Mouse (Mus musculus) heart, postnatal 10 days (tissue): Measurements from ENCODE around the gene Fosl2. TPM values are rescaled to one million over a fixed set of nuclear protein-coding genes. Genes with fewer than 3 reads are reported as not detected.
A peak's percentile ranks its signal among the peaks of the same experiment; 100 is the strongest.

ENCODE experiments used
- DNase-seq, 2 experiments: peaks; one replicate each; pipeline ENCODE4 v3.0.0; 2021
- intact Hi-C: fragments of 180-260 bp; cut with DNase I; formaldehyde crosslinking; loops from one replicate; pipeline ENCODE4 v1.15.1; 2025
- total RNA-seq, 2 experiments: library from RNA; stranded (reverse); gene quantifications; 2 replicates each; pipeline ENCODE4 v1.2.3; 2021

The Fosl2 gene
- 10 to 100 TPM; 21.4 to 22.5 TPM for total RNA-seq

- peak; percentile 98 for DNase-seq
- intact Hi-C loops = loop anchor here (2.0 to 5.0 kb wide), 2 partner anchors 439 to 523 kb away; partner anchors contain the start of genes Babam2 and Rbks
Measured at GRCm38 (mm10) chr5:32135336-32136206, at the start of gene Fosl2. Gene Fosl2, plus strand, starts transcription at chr5:32135801.

GRCm38 (mm10) chr5:32085971-32086370, 49.6 kb upstream of the Fosl2 start:
- intact Hi-C loops = no loop called here
- DNase-seq = no peak

GRCm38 (mm10) chr5:32086526-32087090, 49.0 kb upstream of the Fosl2 start:
- intact Hi-C loops = no loop called here

GRCm38 (mm10) chr5:32089481-32089880, 46.1 kb upstream of the Fosl2 start:
- intact Hi-C loops = no loop called here
- DNase-seq = no peak

More at GRCm38 (mm10) chr5:32086526-32087090, 49.0 kb upstream of the Fosl2 start:
- DNase-seq = no peak

- no peak for DNase-seq
- intact Hi-C loops = no loop called here
Measured at GRCm38 (mm10) chr5:32092281-32092680, 43.3 kb upstream of the Fosl2 start.

GRCm38 (mm10) chr5:32098691-32099090, 36.9 kb upstream of the Fosl2 start:
- intact Hi-C loops = no loop called here
- DNase-seq = no peak

DNA sequence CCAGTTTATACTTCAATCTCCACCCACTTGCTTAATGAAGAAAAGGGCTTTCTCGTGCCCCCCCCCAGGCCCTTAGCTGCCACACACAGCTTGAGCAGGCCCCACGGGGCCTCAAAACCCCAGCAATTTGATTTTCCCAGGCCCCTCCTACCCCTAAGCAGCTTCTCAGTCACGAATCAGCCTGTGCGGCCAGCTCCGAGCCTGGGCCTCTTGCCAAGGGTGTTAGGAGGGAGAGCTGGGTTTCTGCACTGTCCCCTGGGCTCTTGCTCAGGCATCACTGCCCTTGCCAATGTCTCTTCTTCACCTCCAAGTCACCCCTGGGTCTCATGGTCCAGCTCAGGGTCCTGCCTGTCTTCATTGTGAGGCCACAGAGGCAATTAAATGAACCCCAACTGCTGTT, 33.1 kb upstream of the Fosl2 start:
- DNase-seq = peak; percentile 81 to 84
- intact Hi-C loops = no loop called here

- DNase-seq = peak; percentile 59 to 61
Measured at GRCm38 (mm10) chr5:32102971-32103431, 32.6 kb upstream of the Fosl2 start.

DNA sequence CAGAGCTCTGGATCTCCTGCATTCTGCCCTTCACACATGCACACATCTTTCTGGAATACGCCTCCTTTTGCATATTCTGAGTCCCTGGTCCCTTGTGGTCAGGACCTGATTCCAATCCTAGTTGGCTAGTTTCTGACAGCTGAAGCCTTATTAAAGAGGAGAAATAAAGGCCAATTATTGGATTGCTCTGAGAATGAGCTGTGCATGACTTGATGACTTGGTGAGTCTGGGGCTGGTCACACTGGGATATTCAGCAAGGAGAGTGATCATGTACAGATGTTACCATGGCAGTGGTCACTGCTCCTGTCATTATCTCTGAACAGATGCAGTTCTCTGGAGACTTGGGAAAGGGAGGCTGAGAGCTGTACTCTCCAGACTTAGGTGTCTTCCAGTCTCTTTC, 32.1 kb upstream of the Fosl2 start:
- intact Hi-C loops = no loop called here
- no peak for DNase-seq

More at GRCm38 (mm10) chr5:32102971-32103431, 32.6 kb upstream of the Fosl2 start:
- intact Hi-C loops = no loop called here

DNA sequence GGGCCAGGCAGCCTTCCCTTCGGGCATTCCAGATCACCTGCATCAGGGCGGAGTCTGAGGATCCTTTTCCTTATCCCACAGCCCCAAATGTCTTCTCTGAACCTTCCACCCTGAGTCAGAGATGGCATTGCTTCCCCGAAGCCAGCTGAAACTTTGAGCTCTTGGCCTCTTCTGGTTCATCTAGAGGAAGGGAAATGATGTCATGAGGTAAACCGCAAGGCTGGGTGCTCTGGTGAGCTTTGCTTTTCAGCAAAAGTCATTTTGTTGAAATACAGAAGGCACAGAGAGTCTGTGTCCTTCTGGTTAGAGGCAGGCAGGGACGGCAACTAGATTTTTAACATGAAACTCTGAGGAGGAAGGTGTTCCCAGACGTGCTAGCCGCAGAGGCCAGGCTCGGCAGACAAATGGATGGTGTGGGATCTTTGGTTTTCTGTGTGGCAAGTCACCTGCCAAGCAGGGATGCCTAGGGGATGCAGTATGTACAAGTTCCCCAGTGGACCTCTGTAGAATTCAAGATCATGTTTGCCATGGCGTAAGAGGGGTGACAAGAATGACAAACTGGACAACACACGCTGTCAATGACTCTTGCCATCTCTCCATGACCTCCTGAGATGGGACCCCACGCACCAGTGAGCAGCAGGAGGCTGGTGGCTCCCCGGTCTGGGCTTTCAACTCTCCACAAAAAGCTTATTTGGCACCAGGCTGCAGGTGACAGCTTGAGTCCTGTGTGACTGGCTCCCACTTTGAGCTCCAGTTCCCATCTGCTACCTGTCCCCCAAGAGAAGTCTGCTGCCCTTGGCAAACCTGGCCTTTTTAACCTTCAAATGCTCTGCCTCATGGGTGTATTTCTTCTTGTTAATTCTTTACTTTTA, 31.2 kb upstream of the Fosl2 start:
- intact Hi-C loops = no loop called here
- peak in 1 of 2 experiments; percentile 26 for DNase-seq

DNA sequence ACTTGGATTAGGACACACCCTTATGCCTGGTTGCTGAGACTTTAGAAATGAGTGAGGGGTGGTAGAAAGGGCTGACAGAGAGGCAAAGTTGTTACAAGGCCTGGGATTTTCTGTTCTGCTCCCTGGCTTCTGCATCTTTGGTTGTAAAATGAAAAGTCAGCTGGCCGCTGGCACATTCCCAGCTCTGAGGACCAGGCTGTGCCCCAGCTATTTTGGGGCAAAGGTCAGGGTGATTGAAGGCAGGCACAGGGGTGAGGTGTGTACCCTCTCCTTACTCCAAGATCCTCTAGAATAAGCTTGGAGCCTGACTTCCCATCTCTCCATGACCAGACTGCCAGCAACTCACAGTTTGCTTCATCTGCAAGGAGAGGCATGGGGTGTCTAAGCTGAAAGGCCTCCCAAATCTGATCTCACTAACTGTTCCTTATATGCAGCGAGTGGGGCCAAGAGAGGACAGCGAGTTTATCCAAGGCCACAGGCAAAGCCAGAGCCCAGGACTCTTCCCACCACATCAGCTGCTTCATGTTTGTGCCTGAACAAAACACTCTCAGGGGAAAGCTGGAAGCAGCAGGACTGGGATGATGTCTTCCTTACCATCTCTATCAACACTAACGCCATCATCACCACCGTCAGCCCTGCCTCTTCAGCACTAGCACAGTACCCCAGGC, 29.0 kb upstream of the Fosl2 start:
- intact Hi-C loops = no loop called here
- DNase-seq = peak; percentile 45 to 55

- DNase-seq = no peak
- intact Hi-C loops = no loop called here
Measured at GRCm38 (mm10) chr5:32110651-32111050, 24.9 kb upstream of the Fosl2 start.

DNA sequence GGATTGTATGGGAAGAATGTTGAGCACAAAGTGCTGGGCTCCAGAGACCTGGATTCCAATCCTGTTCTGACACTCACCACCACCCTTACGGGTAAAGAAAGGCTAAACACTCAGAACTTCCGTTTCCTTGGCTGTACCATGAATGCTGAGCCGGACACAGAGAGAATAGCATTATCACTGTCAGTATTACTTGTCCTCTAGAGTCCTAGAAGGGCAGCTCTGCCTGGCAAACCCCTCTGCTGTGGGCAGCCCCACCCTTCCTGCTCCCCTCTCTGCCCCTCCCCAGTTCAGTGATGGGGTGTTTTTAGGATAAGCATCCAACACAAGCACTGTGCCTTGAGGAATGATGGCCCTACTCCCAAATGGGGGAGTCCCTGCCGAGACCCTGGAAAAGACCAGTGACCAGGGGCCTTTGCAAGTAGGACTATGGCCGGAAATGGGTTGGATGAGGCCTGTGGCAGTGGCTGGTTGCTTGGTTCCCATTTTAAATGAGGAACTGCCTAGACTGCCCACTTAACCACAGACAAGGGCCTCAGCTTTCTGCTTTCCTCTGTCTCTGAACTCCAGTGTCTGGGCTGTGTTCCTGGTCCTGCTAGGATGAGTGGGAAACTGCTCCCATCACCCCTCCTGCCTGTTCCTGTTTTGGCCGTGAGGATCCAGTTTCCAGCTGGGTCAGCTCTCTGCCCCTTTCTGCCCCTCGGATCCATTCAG, 23.2 kb upstream of the Fosl2 start:
- no peak for DNase-seq
- intact Hi-C loops = no loop called here

DNA sequence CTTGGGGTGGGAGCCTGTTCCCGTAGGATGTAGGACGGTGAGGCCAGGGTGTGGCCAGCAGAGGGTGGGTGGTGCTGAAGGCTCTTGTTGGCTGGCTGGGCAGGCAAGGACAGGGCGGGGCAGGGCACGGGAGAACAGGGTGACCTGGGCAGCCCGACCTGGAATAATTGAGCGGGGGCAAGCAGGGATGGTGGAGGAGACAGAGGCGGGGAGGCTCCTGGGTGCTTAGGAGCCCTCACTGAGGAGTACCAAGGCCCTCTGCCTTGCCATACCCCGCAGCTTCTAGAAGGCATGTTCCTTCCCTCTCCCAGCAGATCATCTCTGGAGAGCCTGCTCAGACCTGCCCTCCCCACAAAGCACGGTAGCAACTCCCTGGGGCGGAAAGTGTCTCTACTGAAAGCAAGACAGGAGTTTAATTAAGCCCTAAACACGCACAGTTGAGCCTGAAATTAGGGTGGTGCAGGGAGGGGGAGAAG, 14.7 kb upstream of the Fosl2 start:
- intact Hi-C loops = no loop called here

DNA sequence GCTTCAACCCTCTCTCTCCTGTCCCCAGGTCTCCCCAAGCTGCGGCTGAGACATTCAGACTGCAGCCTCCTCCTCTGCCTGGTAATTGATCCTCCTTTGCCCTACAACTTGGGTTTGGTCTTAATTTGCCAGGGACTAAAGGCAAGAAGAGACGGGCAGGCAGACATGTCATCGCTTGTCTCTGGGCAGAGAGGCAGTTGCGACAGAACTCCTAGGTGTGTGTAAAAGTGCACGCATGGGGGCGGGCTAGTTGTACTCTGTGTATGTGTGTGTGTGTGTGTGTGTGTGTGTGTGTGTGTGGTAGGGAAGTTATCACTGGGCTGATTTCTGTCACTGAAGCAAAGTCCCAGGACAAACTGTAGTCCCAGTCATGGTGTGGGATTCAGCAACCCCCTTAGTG, 13.7 kb upstream of the Fosl2 start:
- intact Hi-C loops = no loop called here
- no peak for DNase-seq

More for the DNA sequence above, 14.7 kb upstream of the Fosl2 start:
- DNase-seq = no peak

- intact Hi-C loops = no loop called here
- no peak for DNase-seq
Measured at GRCm38 (mm10) chr5:32122363-32122762, 13.2 kb upstream of the Fosl2 start.

DNA sequence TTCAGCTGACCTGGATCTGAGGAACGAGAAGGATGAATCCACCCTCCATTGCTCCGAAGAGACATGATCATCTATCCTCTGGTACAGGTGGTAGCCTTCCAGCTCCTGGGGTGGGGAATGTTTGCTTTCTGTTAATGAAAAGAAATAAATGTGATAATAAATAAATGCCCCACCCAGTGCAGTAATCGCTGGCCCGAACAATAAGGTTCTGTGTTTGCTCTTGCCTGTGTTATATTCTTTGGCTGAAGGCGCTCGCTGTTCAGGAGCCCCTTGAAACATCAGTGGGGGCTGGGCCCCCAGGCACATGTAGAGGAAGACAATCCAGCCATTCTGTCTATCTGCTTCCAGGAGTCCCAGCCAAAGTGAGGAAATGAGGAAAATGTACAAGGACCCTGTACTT, 10.6 kb upstream of the Fosl2 start:
- DNase-seq = no peak
- intact Hi-C loops = no loop called here

GRCm38 (mm10) chr5:32127226-32127625, 8.4 kb upstream of the Fosl2 start:
- intact Hi-C loops = no loop called here
- no peak for DNase-seq

- peak; percentile 36 to 38 for DNase-seq
- intact Hi-C loops = no loop called here
Measured at GRCm38 (mm10) chr5:32127927-32128326, 7.7 kb upstream of the Fosl2 start.
